Mouse (Mus musculus) liver, adult 10 weeks (tissue): ENCODE data around the gene Zfp931. TPM values are rescaled to one million over a fixed set of nuclear protein-coding genes. Genes with fewer than 3 reads are reported as not detected.

ENCODE experiments used
- polyA plus RNA-seq: library from polyadenylated mRNA; stranded (reverse); fragments of 350-450 nt; fragmentation: Illumina TruSeq; extraction: RNeasy Lipid Tissue Mini Kit (QIAGEN cat#74804); gene quantifications from one replicate; pipeline ENCODE4 v1.2.3, GENCODE M21; 2014; ENCODE audit warnings: low read depth, low replicate concordance

Gene Zfp931
- 32.0 TPM for polyA plus RNA-seq

DNA sequence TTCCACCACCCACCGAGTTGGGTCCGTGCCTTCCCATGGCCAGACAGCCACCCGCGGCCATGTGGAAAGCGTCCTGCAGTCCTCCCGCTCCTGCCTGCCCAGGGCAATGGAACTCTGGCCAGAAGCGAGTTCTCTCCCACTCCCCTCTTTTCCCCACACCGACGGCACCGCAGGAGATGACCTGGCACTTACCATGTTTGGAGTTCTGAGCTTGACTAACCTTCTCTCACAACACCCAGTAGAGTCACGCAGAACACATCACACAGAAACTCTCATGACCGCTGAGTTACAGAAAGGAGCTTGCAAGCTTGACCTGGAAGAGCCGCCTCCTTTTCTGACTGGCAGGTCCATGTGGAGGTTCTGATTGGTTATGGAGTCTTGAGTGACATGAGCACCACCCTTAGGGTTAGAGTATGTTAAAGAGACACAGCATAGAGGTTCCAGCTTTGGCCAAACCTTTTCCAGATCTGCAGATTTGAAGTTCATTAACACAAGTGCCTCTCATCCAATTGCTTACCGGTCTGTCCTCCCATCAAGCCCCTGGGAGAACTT, at the start of gene Zfp931:
TSS of gene Zfp931 (minus strand) at position 311 of the 552 bp plus-strand sequence.

DNA sequence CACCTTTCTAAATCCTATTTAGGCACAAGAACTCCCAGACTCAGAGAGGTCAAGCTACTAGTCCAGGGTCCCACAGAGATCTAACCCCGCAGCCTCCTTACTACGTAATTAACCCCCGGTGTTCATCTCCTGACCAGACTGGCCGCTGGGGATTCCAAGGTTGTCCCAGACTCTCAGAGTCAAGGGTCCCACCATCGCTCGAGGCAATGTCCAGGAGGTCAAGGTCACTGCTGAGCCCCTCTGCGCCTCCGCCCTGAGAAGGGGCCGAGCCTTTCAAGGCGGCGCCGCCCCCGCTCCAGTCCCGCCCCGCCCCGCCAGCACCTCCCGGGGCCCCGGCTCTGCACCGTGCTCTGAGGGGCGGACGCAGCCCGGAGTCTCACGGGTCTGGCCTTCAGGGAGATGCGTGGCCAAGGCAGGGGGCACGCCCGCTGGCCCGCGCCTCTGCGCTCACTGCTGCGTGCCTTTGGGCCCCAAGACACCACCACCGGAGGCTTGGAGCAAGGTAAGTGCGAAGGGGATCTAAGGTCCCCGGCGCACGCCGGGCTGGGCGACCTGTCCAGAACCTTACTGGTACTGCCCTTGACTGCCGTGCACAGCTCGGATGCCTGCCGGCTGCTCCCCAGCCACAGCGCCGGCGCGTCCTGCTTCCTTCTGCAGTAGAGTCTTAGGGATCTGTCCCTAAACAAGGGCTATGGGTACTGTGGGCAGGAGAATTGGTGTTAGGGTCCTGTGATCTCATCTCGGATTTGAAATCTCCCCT, 40.7 kb upstream of the Zfp931 start, which contains the start of gene Phactr3:
TSS of gene Phactr3 (plus strand) at position 175 of the 760 bp plus-strand sequence.

DNA sequence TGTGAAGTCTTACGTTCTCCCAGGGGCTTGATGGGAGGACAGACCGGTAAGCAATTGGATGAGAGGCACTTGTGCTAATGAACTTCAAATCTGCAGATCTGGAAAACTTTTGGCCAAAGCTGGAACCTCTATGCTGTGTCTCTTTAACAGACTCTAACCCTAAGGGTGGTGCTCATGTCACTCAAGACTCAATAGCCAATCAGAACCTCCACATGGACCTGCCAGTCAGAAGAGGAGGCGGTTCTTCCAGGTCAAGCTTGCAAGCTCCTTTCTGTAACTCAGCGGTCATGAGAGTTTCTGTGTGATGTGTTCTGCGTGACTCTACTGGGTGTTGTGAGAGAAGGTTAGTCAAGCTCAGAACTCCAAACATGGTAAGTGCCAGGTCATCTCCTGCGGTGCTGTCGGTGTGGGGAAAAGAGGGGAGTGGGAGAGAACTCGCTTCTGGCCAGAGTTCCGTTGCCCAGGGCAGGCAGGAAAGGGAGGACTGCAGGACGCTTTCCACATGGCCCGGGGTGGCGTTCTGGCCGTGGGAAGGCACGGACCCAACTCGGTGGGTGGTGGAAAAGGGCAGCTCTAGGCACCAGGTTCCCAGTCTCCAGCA, 55.2 kb downstream of the Zfp931 start, which contains the start of gene Zfp971:
TSS of gene Zfp971 (plus strand) at position 274 of the 601 bp plus-strand sequence.

Other genes starting within 250 kb of the Zfp931 start
- gene Gm14325, start 238.1 kb downstream of the Zfp931 start, polyA plus RNA-seq, result 44.0 TPM
- gene Gm14327, start 181.4 kb downstream of the Zfp931 start, polyA plus RNA-seq, result 17.7 TPM
- 2.5 TPM for gene Zfp972, start 152.9 kb downstream of the Zfp931 start, polyA plus RNA-seq
- 21.0 TPM for gene Gm14326, start 121.2 kb downstream of the Zfp931 start, polyA plus RNA-seq
- 26.6 TPM for gene Zfp971, start 55.2 kb downstream of the Zfp931 start, polyA plus RNA-seq
- gene Phactr3, start 40.5 kb upstream of the Zfp931 start, polyA plus RNA-seq, result not detected